Mouse (Mus musculus) A20 (cell line): Measurements from ENCODE around the gene Sf3b5.

Source experiments
- DNase-seq: peaks from one replicate; pipeline ENCODE4 v3.0.0-alpha.2; 2011; ENCODE audit warnings: low read depth, low spot score

Gene Sf3b5

GRCm38 (mm10) chr10:13005043-13005442 lies at the start of gene Sf3b5:
Sf3b5 (plus strand) TSS chr10:13005343.
- DNase-seq, result no peak

- DNase-seq, result no peak
Measured at GRCm38 (mm10) chr10:12955831-12956230, 49.3 kb upstream of the Sf3b5 start.

- no peak for DNase-seq
Measured at GRCm38 (mm10) chr10:12957271-12957670, 47.9 kb upstream of the Sf3b5 start.

- no peak for DNase-seq
Measured at GRCm38 (mm10) chr10:12961546-12961945, 43.6 kb upstream of the Sf3b5 start.

- DNase-seq, result peak; percentile 29
Measured at GRCm38 (mm10) chr10:12962238-12962637, 42.9 kb upstream of the Sf3b5 start.

- DNase-seq, result peak; percentile 80
Measured at GRCm38 (mm10) chr10:12963362-12964147, 41.6 kb upstream of the Sf3b5 start.

- DNase-seq, result peak; percentile 95
Measured at GRCm38 (mm10) chr10:12964151-12965075, 40.7 kb upstream of the Sf3b5 start, which contains the start of gene Stx11. Stx11 (minus strand) TSS chr10:12964298.

- no peak for DNase-seq
Measured at GRCm38 (mm10) chr10:12965669-12966180, 39.4 kb upstream of the Sf3b5 start.

GRCm38 (mm10) chr10:12974572-12974971 lies 30.6 kb upstream of the Sf3b5 start:
- DNase-seq, result no peak

- DNase-seq, result peak; percentile 54
Measured at GRCm38 (mm10) chr10:12975461-12975860, 29.7 kb upstream of the Sf3b5 start.

- DNase-seq, result no peak
Measured at GRCm38 (mm10) chr10:12975957-12976356, 29.2 kb upstream of the Sf3b5 start.

- DNase-seq, result no peak
Measured at GRCm38 (mm10) chr10:12976552-12976951, 28.6 kb upstream of the Sf3b5 start.

- DNase-seq, result peak; percentile 89
Measured at GRCm38 (mm10) chr10:12977787-12978212, 27.3 kb upstream of the Sf3b5 start.

- no peak for DNase-seq
Measured at GRCm38 (mm10) chr10:12981071-12981470, 24.1 kb upstream of the Sf3b5 start.

GRCm38 (mm10) chr10:12983516-12983915 lies 21.6 kb upstream of the Sf3b5 start:
- DNase-seq, result no peak

GRCm38 (mm10) chr10:12985028-12985427 lies 20.1 kb upstream of the Sf3b5 start:
- DNase-seq, result no peak

GRCm38 (mm10) chr10:12986485-12986884 lies 18.7 kb upstream of the Sf3b5 start:
- no peak for DNase-seq

GRCm38 (mm10) chr10:12986943-12987342 lies 18.2 kb upstream of the Sf3b5 start:
- DNase-seq, result no peak

GRCm38 (mm10) chr10:12991953-12992352 lies 13.2 kb upstream of the Sf3b5 start:
- DNase-seq, result peak; percentile 25

- DNase-seq, result peak; percentile 65
Measured at GRCm38 (mm10) chr10:12993411-12994039, 11.6 kb upstream of the Sf3b5 start.

GRCm38 (mm10) chr10:12996736-12997477 lies 8.2 kb upstream of the Sf3b5 start:
- DNase-seq, result peak; percentile 85
